Mouse (Mus musculus) thymus, adult 2 months (tissue): ENCODE results near the gene Cavin1. TPM values are rescaled to one million over a fixed set of nuclear protein-coding genes. Genes with fewer than 3 reads are reported as not detected.

Experiments used
- DNase-seq: peaks from one replicate; pipeline ENCODE4 v3.0.0; 2021
- H3K27ac ChIP-seq: fragments of 200-500 bp; 2 replicates; pipeline ENCODE4 v1.5.1; 2012; ENCODE audit warnings: low read length, control low read depth; ENCODE audit not compliant: control insufficient read depth, insufficient read depth
- H3K27me3 ChIP-seq: fragments of 200-500 bp; 2 replicates; pipeline ENCODE4 v1.6.1; 2012; ENCODE audit warnings: mild to moderate bottlenecking, low read length, moderate library complexity, mixed read lengths; ENCODE audit not compliant: control insufficient read depth, insufficient read depth
- H3K36me3 ChIP-seq: fragments of 200-500 bp; 2 replicates; pipeline ENCODE4 v1.6.1; 2012; ENCODE audit warnings: mild to moderate bottlenecking, low read length, moderate library complexity; ENCODE audit not compliant: control insufficient read depth, insufficient read depth
- H3K4me1 ChIP-seq: fragments of 200-500 bp; replicated peaks from 2 replicates; pipeline ENCODE4 v1.6.1; 2012; ENCODE audit warnings: low read length; ENCODE audit not compliant: control insufficient read depth, insufficient read depth
- H3K4me3 ChIP-seq: fragments of 200-500 bp; 2 replicates; pipeline ENCODE4 v1.5.1; 2012; ENCODE audit warnings: mild to moderate bottlenecking, low read length, control low read depth, moderate library complexity; ENCODE audit not compliant: control insufficient read depth, insufficient read depth
- CTCF ChIP-seq: fragments of 200-500 bp; IDR thresholded peaks from 2 replicates; pipeline ENCODE4 v1.5.1; 2012; ENCODE audit warnings: mild to moderate bottlenecking, control low read depth, low read length, moderate library complexity, borderline replicate concordance; ENCODE audit not compliant: control insufficient read depth, poor library complexity, insufficient read depth; ENCODE audit errors: extremely low read depth
- POLR2A ChIP-seq: fragments of 200-500 bp; IDR thresholded peaks from 2 replicates; pipeline ENCODE4 v1.6.1; 2012; ENCODE audit warnings: mild to moderate bottlenecking, low read length, control low read depth, moderate library complexity; ENCODE audit not compliant: control insufficient read depth, poor library complexity, insufficient read depth; ENCODE audit errors: extremely low read depth
- WGBS: fragments of 180-500 bp; shearing (Covaris S2); methylation state at CpG from one replicate; pipeline ENCODE4 v1.1.7; 2018; 5-methylcytosine and 5-hydroxymethylcytosine counted together
- polyA plus RNA-seq: library from polyadenylated mRNA; depleted of rRNA; stranded (reverse); fragments of >200 nt; gene quantifications from 2 replicates; pipeline ENCODE4 v1.2.3, GENCODE M21; 2012

Gene Cavin1
- polyA plus RNA-seq, 1 experiment, result 22.4 TPM

- no peak for TF ChIP-seq CTCF
- no peak for TF ChIP-seq POLR2A
- Histone ChIP-seq H3K27ac (no peak overlapping the region), H3K36me3 (no peaks in the 10 kb centered on the region), H3K4me3 (no peak overlapping the region), H3K4me1 (peaks cover 3% of the 10 kb centered on the region; the same call in 1 of the 2 replicates), H3K27me3 (no peaks in the 10 kb centered on the region)
- no peak for DNase-seq
- WGBS, result 91% methylated on average over 76 of the region's 76 CpGs
These were observed 11.8 kb downstream of the Cavin1 start for GRCm38 (mm10) chr11:100958613-100959463.

- 67% methylated on average over 6 of the region's 6 CpGs for WGBS
- TF ChIP-seq POLR2A, result no peak
- no peak for TF ChIP-seq CTCF
These were observed 12.7 kb downstream of the Cavin1 start for GRCm38 (mm10) chr11:100957915-100958469.

GRCm38 (mm10) chr11:100957244-100957643, 13.4 kb downstream of the Cavin1 start:
- no peak overlapping the region for H3K4me3 ChIP-seq
- no peaks in the 10 kb centered on the region for H3K36me3 ChIP-seq
- H3K4me1 ChIP-seq, result peaks cover 4% of the 10 kb centered on the region
- 12% methylated on average over 5 of the region's 5 CpGs for WGBS
- no peak for TF ChIP-seq POLR2A
- TF ChIP-seq CTCF, result peak; percentile 82
- no peaks in the 10 kb centered on the region for H3K27me3 ChIP-seq
- DNase-seq, result peak; percentile 80
- H3K27ac ChIP-seq, result no peak overlapping the region

More at GRCm38 (mm10) chr11:100957915-100958469, 12.7 kb downstream of the Cavin1 start:
- Histone ChIP-seq H3K4me1 (peaks cover 3% of the 10 kb centered on the region; the same call in 1 of the 2 replicates), H3K36me3 (no peaks in the 10 kb centered on the region), H3K27me3 (no peaks in the 10 kb centered on the region), H3K27ac (no peak overlapping the region), H3K4me3 (no peak overlapping the region)
- no peak for DNase-seq

GRCm38 (mm10) chr11:100949540-100949939, 21.1 kb downstream of the Cavin1 start:
- WGBS, result 100% methylated on average over 1 of the region's 1 CpGs
- H3K4me3 ChIP-seq, result no peak overlapping the region
- DNase-seq, result no peak
- H3K4me1 ChIP-seq, result peaks cover 6% of the 10 kb centered on the region
- H3K27me3 ChIP-seq, result no peaks in the 10 kb centered on the region
- no peak overlapping the region for H3K27ac ChIP-seq
- TF ChIP-seq CTCF, result no peak
- no peak for TF ChIP-seq POLR2A
- no peaks in the 10 kb centered on the region for H3K36me3 ChIP-seq

- DNase-seq, result no peak
- WGBS, result 13% methylated on average over 4 of the region's 4 CpGs
- no peak overlapping the region for H3K4me3 ChIP-seq
- TF ChIP-seq CTCF, result no peak
- no peak for TF ChIP-seq POLR2A
- H3K36me3 ChIP-seq, result no peaks in the 10 kb centered on the region
- H3K27ac ChIP-seq, result no peak overlapping the region
- H3K4me1 ChIP-seq, result peaks cover 6% of the 10 kb centered on the region
- H3K27me3 ChIP-seq, result no peaks in the 10 kb centered on the region
These were observed 22.4 kb downstream of the Cavin1 start for GRCm38 (mm10) chr11:100948317-100948716.

- Histone ChIP-seq H3K27me3 (no peaks in the 10 kb centered on the region), H3K36me3 (no peaks in the 10 kb centered on the region), H3K4me3 (no peak overlapping the region), H3K27ac (no peak overlapping the region), H3K4me1 (peaks cover 6% of the 10 kb centered on the region)
- TF ChIP-seq CTCF, result no peak
- no peak for TF ChIP-seq POLR2A
- no peak for DNase-seq
These were observed 23.1 kb downstream of the Cavin1 start for GRCm38 (mm10) chr11:100947548-100947947.
